Mouse (Mus musculus) kidney, embryonic 16.5 days (tissue): ENCODE measurements around the gene Exoc4. TPM values are rescaled to one million over a fixed set of nuclear protein-coding genes. Genes with fewer than 3 reads are reported as not detected.

Experiments
- ATAC-seq: fragments of 200-750 bp; cut with Nextera tagmentation; 2 replicates; pipeline ENCODE4 v1.8.0; 2017; ENCODE audit warnings: moderate TSS enrichment; ENCODE audit not compliant: low FRiP score, low TSS enrichment
- H3K27ac ChIP-seq: fragments of 300-500 bp; sonication (generic); 2 replicates; pipeline ENCODE4 v1.5.1; 2014; ENCODE audit warnings: low read length
- H3K27me3 ChIP-seq: fragments of 300-500 bp; sonication (generic); 2 replicates; pipeline ENCODE4 v1.6.1; 2014; ENCODE audit warnings: low read length, control low read depth, mixed read lengths; ENCODE audit not compliant: insufficient read depth
- H3K36me3 ChIP-seq: fragments of 300-500 bp; sonication (generic); 2 replicates; pipeline ENCODE4 v1.6.1; 2014; ENCODE audit warnings: low read length, control low read depth, mixed read lengths; ENCODE audit not compliant: insufficient read depth
- H3K4me1 ChIP-seq: fragments of 300-500 bp; sonication (generic); 2 replicates; pipeline ENCODE4 v1.6.1; 2014; ENCODE audit warnings: low read length, control low read depth, mixed read lengths; ENCODE audit not compliant: insufficient read depth
- H3K4me2 ChIP-seq: fragments of 300-500 bp; sonication (generic); replicated peaks from 2 replicates; pipeline ENCODE4 v1.6.1; 2014; ENCODE audit warnings: low read depth, low read length
- H3K4me3 ChIP-seq: fragments of 300-500 bp; sonication (generic); 2 replicates; pipeline ENCODE4 v1.5.1; 2014; ENCODE audit warnings: mild to moderate bottlenecking, low read length
- H3K9ac ChIP-seq: fragments of 300-500 bp; sonication (generic); replicated peaks from 2 replicates; pipeline ENCODE4 v1.6.1; 2014; ENCODE audit warnings: low read length
- H3K9me3 ChIP-seq: fragments of 300-500 bp; sonication (generic); 2 replicates; pipeline ENCODE4 v1.6.1; 2016; ENCODE audit warnings: low read length, control low read depth
- WGBS: fragments of 180-500 bp; shearing (Covaris S2); extraction: QIAGEN DNeasy Blood & Tissue Kit; methylation state at CpG from one replicate; pipeline ENCODE4 v1.1.7; 2014; 5-methylcytosine and 5-hydroxymethylcytosine counted together
- polyA plus RNA-seq: library from polyadenylated mRNA; unstranded; fragments of >200 nt; fragmentation: Nextera tagmentation; extraction: Ambion mirVana; gene quantifications from 2 replicates; pipeline ENCODE4 v1.2.1, GENCODE M21; 2015

The Exoc4 gene
- polyA plus RNA-seq, 1 experiment from 2014 or later, result 39.4 TPM

GRCm38 (mm10) chr6:33542712-33543111, 293.8 kb downstream of the Exoc4 start:
- Histone ChIP-seq H3K27me3 (no peaks in the 10 kb centered on the region), H3K9ac (no peak overlapping the region), H3K4me3 (no peak overlapping the region), H3K4me2 (no peak overlapping the region), H3K27ac (no peak overlapping the region), H3K36me3 (no peaks in the 10 kb centered on the region), H3K4me1 (no peaks in the 10 kb centered on the region), H3K9me3 (0 out of 2 replicates have a peak, but pooled peaks cover 2% of the 10 kb centered on the region)
- no peak for ATAC-seq
- 78% methylated on average over 6 of the region's 6 CpGs for WGBS

GRCm38 (mm10) chr6:33551934-33552333, 303.0 kb downstream of the Exoc4 start:
- Histone ChIP-seq H3K27ac (no peak overlapping the region), H3K4me1 (no peaks in the 10 kb centered on the region), H3K27me3 (no peaks in the 10 kb centered on the region), H3K9ac (no peak overlapping the region), H3K36me3 (no peaks in the 10 kb centered on the region), H3K9me3 (no peaks in the 10 kb centered on the region), H3K4me3 (no peak overlapping the region), H3K4me2 (no peak overlapping the region)
- 78% methylated on average over 4 of the region's 4 CpGs for WGBS
- no peak for ATAC-seq

GRCm38 (mm10) chr6:33560925-33561324, 312.0 kb downstream of the Exoc4 start:
- no peaks in the 10 kb centered on the region for H3K27me3 ChIP-seq
- ATAC-seq, result no peak
- H3K4me1 ChIP-seq, result 0 out of 2 replicates have a peak, but pooled peaks cover 4% of the 10 kb centered on the region
- no peak overlapping the region for H3K9ac ChIP-seq
- H3K4me2 ChIP-seq, result no peak overlapping the region
- H3K9me3 ChIP-seq, result no peaks in the 10 kb centered on the region
- WGBS, result 100% methylated on average over 1 of the region's 1 CpGs
- no peak overlapping the region for H3K4me3 ChIP-seq
- H3K36me3 ChIP-seq, result no peaks in the 10 kb centered on the region
- H3K27ac ChIP-seq, result no peak overlapping the region

GRCm38 (mm10) chr6:33561911-33562310, 313.0 kb downstream of the Exoc4 start:
- no peak overlapping the region for H3K4me3 ChIP-seq
- no peak overlapping the region for H3K4me2 ChIP-seq
- no peak for ATAC-seq
- no peak overlapping the region for H3K9ac ChIP-seq
- no peaks in the 10 kb centered on the region for H3K36me3 ChIP-seq
- WGBS, result 91% methylated on average over 2 of the region's 2 CpGs
- no peaks in the 10 kb centered on the region for H3K27me3 ChIP-seq
- H3K4me1 ChIP-seq, result 0 out of 2 replicates have a peak, but pooled peaks cover 4% of the 10 kb centered on the region
- H3K27ac ChIP-seq, result no peak overlapping the region
- H3K9me3 ChIP-seq, result no peaks in the 10 kb centered on the region

GRCm38 (mm10) chr6:33575947-33576346, 327.1 kb downstream of the Exoc4 start:
- H3K4me2 ChIP-seq, result no peak overlapping the region
- H3K27me3 ChIP-seq, result no peaks in the 10 kb centered on the region
- H3K9ac ChIP-seq, result no peak overlapping the region
- ATAC-seq, result no peak
- no peaks in the 10 kb centered on the region for H3K4me1 ChIP-seq
- 79% methylated on average over 4 of the region's 4 CpGs for WGBS
- H3K27ac ChIP-seq, result no peak overlapping the region
- no peaks in the 10 kb centered on the region for H3K36me3 ChIP-seq
- H3K4me3 ChIP-seq, result no peak overlapping the region
- no peaks in the 10 kb centered on the region for H3K9me3 ChIP-seq

GRCm38 (mm10) chr6:33608469-33608868, 359.6 kb downstream of the Exoc4 start:
- H3K36me3 ChIP-seq, result no peaks in the 10 kb centered on the region
- H3K27me3 ChIP-seq, result no peaks in the 10 kb centered on the region
- no peak overlapping the region for H3K9ac ChIP-seq
- H3K4me2 ChIP-seq, result no peak overlapping the region
- no peak overlapping the region for H3K27ac ChIP-seq
- H3K4me3 ChIP-seq, result no peak overlapping the region
- WGBS, result 63% methylated on average over 4 of the region's 4 CpGs
- no peaks in the 10 kb centered on the region for H3K9me3 ChIP-seq
- no peaks in the 10 kb centered on the region for H3K4me1 ChIP-seq
- no peak for ATAC-seq

- Histone ChIP-seq H3K9ac (no peak overlapping the region), H3K4me1 (no peaks in the 10 kb centered on the region), H3K27me3 (no peaks in the 10 kb centered on the region), H3K4me2 (no peak overlapping the region), H3K27ac (no peak overlapping the region), H3K4me3 (no peak overlapping the region), H3K36me3 (no peaks in the 10 kb centered on the region), H3K9me3 (no peaks in the 10 kb centered on the region)
- ATAC-seq, result no peak
- WGBS, result 89% methylated on average over 1 of the region's 1 CpGs
These were observed 365.1 kb downstream of the Exoc4 start for GRCm38 (mm10) chr6:33613978-33614377.

- H3K27ac ChIP-seq, result no peak overlapping the region
- H3K4me2 ChIP-seq, result no peak overlapping the region
- no peaks in the 10 kb centered on the region for H3K36me3 ChIP-seq
- H3K9ac ChIP-seq, result no peak overlapping the region
- H3K27me3 ChIP-seq, result no peaks in the 10 kb centered on the region
- no peak for ATAC-seq
- H3K9me3 ChIP-seq, result no peaks in the 10 kb centered on the region
- 85% methylated on average over 5 of the region's 5 CpGs for WGBS
- no peak overlapping the region for H3K4me3 ChIP-seq
- no peaks in the 10 kb centered on the region for H3K4me1 ChIP-seq
These were observed 369.7 kb downstream of the Exoc4 start for GRCm38 (mm10) chr6:33618590-33618989.

GRCm38 (mm10) chr6:33620701-33621100, 371.8 kb downstream of the Exoc4 start:
- H3K4me2 ChIP-seq, result no peak overlapping the region
- WGBS, result 33% methylated on average over 1 of the region's 1 CpGs
- no peaks in the 10 kb centered on the region for H3K9me3 ChIP-seq
- ATAC-seq, result no peak
- H3K36me3 ChIP-seq, result no peaks in the 10 kb centered on the region
- H3K9ac ChIP-seq, result no peak overlapping the region
- H3K4me3 ChIP-seq, result no peak overlapping the region
- H3K27ac ChIP-seq, result no peak overlapping the region
- H3K4me1 ChIP-seq, result no peaks in the 10 kb centered on the region
- H3K27me3 ChIP-seq, result no peaks in the 10 kb centered on the region

- ATAC-seq, result no peak
- no peak overlapping the region for H3K4me3 ChIP-seq
- H3K27ac ChIP-seq, result no peak overlapping the region
- H3K4me1 ChIP-seq, result no peaks in the 10 kb centered on the region
- H3K4me2 ChIP-seq, result no peak overlapping the region
- H3K9me3 ChIP-seq, result no peaks in the 10 kb centered on the region
- no peaks in the 10 kb centered on the region for H3K27me3 ChIP-seq
- no peaks in the 10 kb centered on the region for H3K36me3 ChIP-seq
- H3K9ac ChIP-seq, result no peak overlapping the region
These were observed 377.0 kb downstream of the Exoc4 start for GRCm38 (mm10) chr6:33625931-33626330.

- no peak for ATAC-seq
- H3K4me2 ChIP-seq, result no peak overlapping the region
- no peaks in the 10 kb centered on the region for H3K36me3 ChIP-seq
- H3K4me3 ChIP-seq, result no peak overlapping the region
- 92% methylated on average over 2 of the region's 2 CpGs for WGBS
- no peaks in the 10 kb centered on the region for H3K4me1 ChIP-seq
- H3K27ac ChIP-seq, result no peak overlapping the region
- H3K27me3 ChIP-seq, result no peaks in the 10 kb centered on the region
- no peak overlapping the region for H3K9ac ChIP-seq
- no peaks in the 10 kb centered on the region for H3K9me3 ChIP-seq
These were observed 382.2 kb downstream of the Exoc4 start for GRCm38 (mm10) chr6:33631133-33631532.
